Mouse (Mus musculus) adrenal gland, postnatal 14 days (tissue): ENCODE results near the gene Ppp1r18. TPM values are rescaled to one million over a fixed set of nuclear protein-coding genes. Genes with fewer than 3 reads are reported as not detected.

ENCODE experiments used
- DNase-seq: peaks from one replicate; pipeline ENCODE4 v3.0.0; 2021; ENCODE audit warnings: mixed read lengths
- long read RNA-seq, 2 experiments: library from polyadenylated mRNA; stranded (forward); transcript quantifications; one replicate each; pipeline ENCODE4 v2.0.0; 2021
- total RNA-seq: library from RNA; stranded (reverse); gene quantifications from 2 replicates; pipeline ENCODE4 v1.2.3, GENCODE M21; 2021

Ppp1r18 gene
- total RNA-seq, result 29.5 and 44.4 TPM in 2 replicates
- long read RNA-seq, experiment 1, transcript Ppp1r18-205 (3 exons, 3,185 nt), result major isoform, 12 of 16 reads
- long read RNA-seq, experiment 1, partial matches to known transcripts, result 0 of 16 reads
- long read RNA-seq, experiment 1, other reads (novel, unspliced or antisense), result 4 of 16 reads
- long read RNA-seq, experiment 2, partial matches to known transcripts, result 1 of 7 reads
- long read RNA-seq, experiment 2, other reads (novel, unspliced or antisense), result 2 of 7 reads

GRCm38 (mm10) chr17:35865481-35866280 lies at the start of gene Ppp1r18:
Gene Ppp1r18 (plus strand): TSS chr17:35865593.
- peak; percentile 82 for DNase-seq

GRCm38 (mm10) chr17:35815836-35816235 lies 49.6 kb upstream of the Ppp1r18 start:
- DNase-seq, result no peak

- no peak for DNase-seq
Observed at GRCm38 (mm10) chr17:35816686-35817085, 48.7 kb upstream of the Ppp1r18 start.

- DNase-seq, result no peak
Observed at GRCm38 (mm10) chr17:35817226-35817625, 48.2 kb upstream of the Ppp1r18 start.

- DNase-seq, result no peak
Observed at GRCm38 (mm10) chr17:35820111-35820510, 45.3 kb upstream of the Ppp1r18 start.

GRCm38 (mm10) chr17:35821439-35822430 lies 43.7 kb upstream of the Ppp1r18 start, which contains the start of gene Ier3:
Gene Ier3 (plus strand): TSS chr17:35821684.
- peak; percentile 91 for DNase-seq

GRCm38 (mm10) chr17:35822564-35822963 lies 42.8 kb upstream of the Ppp1r18 start:
- DNase-seq, result no peak

- DNase-seq, result peak; percentile 92
Observed at GRCm38 (mm10) chr17:35822964-35823937, 42.1 kb upstream of the Ppp1r18 start, which contains the start of gene Flot1. Gene Flot1 (plus strand): TSS chr17:35823230.

GRCm38 (mm10) chr17:35824402-35824801 lies 41.0 kb upstream of the Ppp1r18 start:
- DNase-seq, result no peak

- DNase-seq, result no peak
Observed at GRCm38 (mm10) chr17:35825109-35825850, 40.1 kb upstream of the Ppp1r18 start.

- peak; percentile 93 for DNase-seq
Observed at GRCm38 (mm10) chr17:35829737-35830136, 35.7 kb upstream of the Ppp1r18 start.

GRCm38 (mm10) chr17:35832400-35833238 lies 32.8 kb upstream of the Ppp1r18 start:
- no peak for DNase-seq

GRCm38 (mm10) chr17:35833239-35833751 lies 32.1 kb upstream of the Ppp1r18 start:
- no peak for DNase-seq

- no peak for DNase-seq
Observed at GRCm38 (mm10) chr17:35833894-35834293, 31.5 kb upstream of the Ppp1r18 start.

- peak; percentile 18 for DNase-seq
Observed at GRCm38 (mm10) chr17:35834696-35835422, 30.5 kb upstream of the Ppp1r18 start.

GRCm38 (mm10) chr17:35835424-35836140 lies 29.8 kb upstream of the Ppp1r18 start:
- no peak for DNase-seq

GRCm38 (mm10) chr17:35836178-35836965 lies 29.0 kb upstream of the Ppp1r18 start:
- peak; percentile 88 for DNase-seq
